In the genomic region with DNA sequence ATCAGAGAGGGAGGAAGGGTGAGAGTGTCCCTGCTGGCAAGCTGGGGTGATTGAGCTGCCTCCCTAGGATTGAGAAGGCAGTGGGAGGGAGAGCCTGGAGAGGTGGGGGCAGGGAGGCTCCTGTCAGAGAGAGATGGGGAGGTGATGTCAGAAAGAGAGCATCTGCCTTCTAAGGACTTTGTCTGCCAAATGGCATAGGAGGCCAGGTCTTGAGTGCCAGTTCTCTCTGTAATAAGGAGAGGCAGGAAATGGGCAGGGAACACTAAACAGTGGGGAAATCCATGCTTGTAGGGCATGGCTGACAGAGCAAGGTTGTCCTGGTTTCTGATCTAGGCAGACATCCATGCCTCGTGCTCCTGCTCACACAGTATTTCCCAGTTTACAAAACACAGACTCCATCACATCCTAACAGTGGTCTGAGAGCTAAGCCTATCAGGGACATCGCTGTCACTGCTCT, we compare ENCODE assay signal across 7 mouse cellular contexts.
DNase-seq lines count a peak whose midpoint lies in the region.

No protein-coding gene starts in this region.

- DNase-seq in left cerebral cortex, adult 18-20 months (ENCODE audit: low spot score in 2 of 2): peak; percentile 17 to 26
- no peak for DNase-seq in left cerebral cortex, adult 9 months (ENCODE audit: low spot score in 2 of 2)
- DNase-seq in cerebellum, adult 9-10 months: peak; percentile 95
- peak; percentile 61 for DNase-seq in gastrocnemius, postnatal 25 days
- peak; percentile 72 for DNase-seq in lung, postnatal 10 days
- DNase-seq in urinary bladder, postnatal 4 days (ENCODE audit: low spot score in 2 of 2): no peak
- no peak for DNase-seq in thymus, postnatal 4 days

Comparison
In these comparisons a context has a peak if more than half of its experiments do, and no peak if none do; other contexts are left out.
1. DNase-seq: peak in left cerebral cortex, adult 18-20 months (2 of 2), cerebellum, adult 9-10 months (single experiment), gastrocnemius, postnatal 25 days (single experiment) and lung, postnatal 10 days (single experiment); none in left cerebral cortex, adult 9 months (0 of 2), urinary bladder, postnatal 4 days (0 of 2) and thymus, postnatal 4 days (single experiment).